Mouse (Mus musculus) intestine, embryonic 16.5 days (tissue): ENCODE results near the gene Hhip. TPM values are rescaled to one million over a fixed set of nuclear protein-coding genes. Genes with fewer than 3 reads are reported as not detected.

Experiments
- ATAC-seq: fragments of 200-750 bp; cut with Nextera tagmentation; 2 replicates; pipeline ENCODE4 v1.8.0; 2017; ENCODE audit warnings: moderate TSS enrichment, moderate library complexity
- H3K27ac ChIP-seq: fragments of 300-500 bp; sonication (generic); 2 replicates; pipeline ENCODE4 v1.5.1; 2014; ENCODE audit warnings: mild to moderate bottlenecking, low read length
- H3K27me3 ChIP-seq: fragments of 300-500 bp; sonication (generic); replicated peaks from 2 replicates; pipeline ENCODE4 v1.6.1; 2014; ENCODE audit warnings: low read length, control low read depth, mixed read lengths; ENCODE audit not compliant: control insufficient read depth, insufficient read depth
- H3K36me3 ChIP-seq: fragments of 300-500 bp; sonication (generic); 2 replicates; pipeline ENCODE4 v1.6.1; 2014; ENCODE audit warnings: low read length, control low read depth; ENCODE audit not compliant: control insufficient read depth, insufficient read depth
- H3K4me1 ChIP-seq: fragments of 300-500 bp; sonication (generic); 2 replicates; pipeline ENCODE4 v1.6.1; 2014; ENCODE audit warnings: low read length, control low read depth, mixed read lengths; ENCODE audit not compliant: control insufficient read depth, insufficient read depth
- H3K4me2 ChIP-seq: fragments of 300-500 bp; sonication (generic); 2 replicates; pipeline ENCODE4 v1.6.1; 2014; ENCODE audit warnings: low read depth, low read length, control low read depth
- H3K4me3 ChIP-seq: fragments of 300-500 bp; sonication (generic); 2 replicates; pipeline ENCODE4 v1.5.1; 2014; ENCODE audit warnings: mild to moderate bottlenecking, low read length
- H3K9ac ChIP-seq: fragments of 300-500 bp; sonication (generic); 2 replicates; pipeline ENCODE4 v1.6.1; 2014; ENCODE audit warnings: low read depth, low read length
- H3K9me3 ChIP-seq: fragments of 300-500 bp; sonication (generic); 2 replicates; pipeline ENCODE4 v1.6.1; 2016; ENCODE audit warnings: low read length, control low read depth; ENCODE audit not compliant: control insufficient read depth
- WGBS: fragments of 180-500 bp; shearing (Covaris S2); extraction: QIAGEN DNeasy Blood & Tissue Kit; methylation state at CpG from one replicate; pipeline ENCODE4 v1.1.7; 2014; 5-methylcytosine and 5-hydroxymethylcytosine counted together
- polyA plus RNA-seq: library from polyadenylated mRNA; unstranded; fragments of >200 nt; fragmentation: Nextera tagmentation; extraction: Ambion mirVana; gene quantifications from 2 replicates; pipeline ENCODE4 v1.2.1, GENCODE M21; 2015

The Hhip gene
- polyA plus RNA-seq, 1 experiment from 2014 or later, result 14.4 TPM

GRCm38 (mm10) chr8:80051494-80051893, 6.3 kb downstream of the Hhip start:
- WGBS, result 66% methylated on average over 5 of the region's 5 CpGs
- Histone ChIP-seq H3K4me1 (0 out of 2 replicates have a peak, but pooled peaks cover 2% of the 10 kb centered on the region), H3K27me3 (peaks cover 5% of the 10 kb centered on the region; the same call in 1 of the 2 replicates), H3K4me2 (no peak overlapping the region), H3K9me3 (no peaks in the 10 kb centered on the region), H3K27ac (no peak overlapping the region), H3K36me3 (no peaks in the 10 kb centered on the region), H3K4me3 (no peak overlapping the region), H3K9ac (no peak overlapping the region)
- ATAC-seq, result no peak

GRCm38 (mm10) chr8:80049256-80050005, 8.4 kb downstream of the Hhip start:
- Histone ChIP-seq H3K9me3 (no peaks in the 10 kb centered on the region), H3K4me1 (no peaks in the 10 kb centered on the region), H3K4me2 (no peak overlapping the region), H3K36me3 (no peaks in the 10 kb centered on the region), H3K9ac (no peak overlapping the region), H3K27ac (no peak overlapping the region), H3K27me3 (no peaks in the 10 kb centered on the region), H3K4me3 (no peak overlapping the region)
- 44% methylated on average over 15 of the region's 15 CpGs for WGBS
- no peak for ATAC-seq

- Histone ChIP-seq H3K4me2 (no peak overlapping the region), H3K36me3 (no peaks in the 10 kb centered on the region), H3K4me1 (no peaks in the 10 kb centered on the region), H3K27ac (no peak overlapping the region), H3K9ac (no peak overlapping the region), H3K9me3 (no peaks in the 10 kb centered on the region), H3K27me3 (no peaks in the 10 kb centered on the region), H3K4me3 (no peak overlapping the region)
- no peak for ATAC-seq
- WGBS, result 78% methylated on average over 4 of the region's 4 CpGs
Measured at GRCm38 (mm10) chr8:80048256-80048655, 9.6 kb downstream of the Hhip start.

GRCm38 (mm10) chr8:80037644-80038253, 20.1 kb downstream of the Hhip start:
- ATAC-seq, result no peak
- no peaks in the 10 kb centered on the region for H3K27me3 ChIP-seq

GRCm38 (mm10) chr8:80032604-80033003, 25.2 kb downstream of the Hhip start:
- Histone ChIP-seq H3K9ac (no peak overlapping the region), H3K4me1 (peaks cover 3% of the 10 kb centered on the region; the same call in 1 of the 2 replicates), H3K36me3 (no peaks in the 10 kb centered on the region)

More at GRCm38 (mm10) chr8:80037644-80038253, 20.1 kb downstream of the Hhip start:
- WGBS, result 76% methylated on average over 4 of the region's 4 CpGs
- Histone ChIP-seq H3K4me1 (no peaks in the 10 kb centered on the region), H3K9me3 (no peaks in the 10 kb centered on the region), H3K4me2 (no peak overlapping the region), H3K27ac (no peak overlapping the region), H3K4me3 (no peak overlapping the region), H3K9ac (no peak overlapping the region), H3K36me3 (no peaks in the 10 kb centered on the region)

GRCm38 (mm10) chr8:80031330-80032293, 26.2 kb downstream of the Hhip start:
- WGBS, result 45% methylated on average over 15 of the region's 15 CpGs
- H3K27ac ChIP-seq, result no peak overlapping the region
- H3K27me3 ChIP-seq, result no peaks in the 10 kb centered on the region
- H3K9ac ChIP-seq, result no peak overlapping the region
- peak; percentile 90 for ATAC-seq
- peaks cover 3% of the 10 kb centered on the region; the same call in 1 of the 2 replicates for H3K4me1 ChIP-seq
- H3K4me2 ChIP-seq, result peak overlapping the region; percentile 33; the same call in 1 of the 2 replicates
- no peak overlapping the region for H3K4me3 ChIP-seq
- no peaks in the 10 kb centered on the region for H3K36me3 ChIP-seq
- no peaks in the 10 kb centered on the region for H3K9me3 ChIP-seq

More at GRCm38 (mm10) chr8:80032604-80033003, 25.2 kb downstream of the Hhip start:
- Histone ChIP-seq H3K27me3 (no peaks in the 10 kb centered on the region), H3K4me3 (no peak overlapping the region), H3K9me3 (no peaks in the 10 kb centered on the region), H3K27ac (no peak overlapping the region), H3K4me2 (no peak overlapping the region)
- no peak for ATAC-seq
- 59% methylated on average over 3 of the region's 3 CpGs for WGBS

GRCm38 (mm10) chr8:80029631-80030030, 28.2 kb downstream of the Hhip start:
- Histone ChIP-seq H3K4me3 (no peak overlapping the region), H3K4me1 (peaks cover 3% of the 10 kb centered on the region; the same call in 1 of the 2 replicates), H3K4me2 (no peak overlapping the region), H3K27ac (no peak overlapping the region), H3K9me3 (no peaks in the 10 kb centered on the region), H3K9ac (no peak overlapping the region), H3K36me3 (no peaks in the 10 kb centered on the region), H3K27me3 (no peaks in the 10 kb centered on the region)
- no peak; the same call in 1 of the 2 replicates for ATAC-seq
- 64% methylated on average over 6 of the region's 6 CpGs for WGBS

- ATAC-seq, result no peak
- WGBS, result 74% methylated on average over 5 of the region's 5 CpGs
- Histone ChIP-seq H3K36me3 (no peaks in the 10 kb centered on the region), H3K9me3 (no peaks in the 10 kb centered on the region), H3K4me1 (no peaks in the 10 kb centered on the region), H3K4me3 (no peak overlapping the region), H3K27ac (no peak overlapping the region), H3K4me2 (no peak overlapping the region), H3K27me3 (no peaks in the 10 kb centered on the region), H3K9ac (no peak overlapping the region)
Measured at GRCm38 (mm10) chr8:80020469-80020868, 37.3 kb downstream of the Hhip start.

- H3K4me3 ChIP-seq, result no peak overlapping the region
- no peaks in the 10 kb centered on the region for H3K27me3 ChIP-seq
- 93% methylated on average over 2 of the region's 2 CpGs for WGBS
- no peak overlapping the region for H3K4me2 ChIP-seq
- no peak overlapping the region for H3K9ac ChIP-seq
- no peak overlapping the region for H3K27ac ChIP-seq
- no peaks in the 10 kb centered on the region for H3K9me3 ChIP-seq
- H3K4me1 ChIP-seq, result no peaks in the 10 kb centered on the region
- no peak for ATAC-seq
- no peaks in the 10 kb centered on the region for H3K36me3 ChIP-seq
Measured at GRCm38 (mm10) chr8:80015818-80016217, 42.0 kb downstream of the Hhip start.
